Mouse (Mus musculus): Measurements from ENCODE around the gene Rtf1. TPM values are rescaled to one million over a fixed set of nuclear protein-coding genes. Genes with fewer than 3 reads are reported as not detected.

Rtf1 gene
- polyA plus RNA-seq, 1 experiment from 2014 or later: 58.5 TPM

DNA sequence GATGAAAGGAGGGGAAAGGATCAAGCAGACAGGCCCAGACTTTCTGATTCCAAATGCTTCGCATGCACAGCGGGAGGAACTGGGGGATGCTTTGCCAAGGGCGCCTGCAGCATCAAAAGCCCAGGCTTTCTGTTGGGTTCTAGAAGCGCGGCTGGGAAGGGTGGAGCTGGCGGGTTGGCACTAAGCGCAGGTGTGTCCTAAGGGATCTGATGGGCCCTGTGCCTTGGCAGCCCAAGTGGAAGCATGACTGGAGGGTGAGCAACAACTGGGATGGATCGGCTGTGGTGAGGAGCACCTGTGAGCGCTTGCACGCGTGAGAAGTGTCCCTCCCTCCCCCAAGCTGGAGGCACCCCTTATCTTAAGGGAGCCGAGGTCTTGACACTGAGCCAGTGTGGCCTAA is 62.3 kb downstream of the Rtf1 start:
- WGBS: 21% methylated on average over 12 of the region's 12 CpGs
- H3K4me2 ChIP-seq: no peak overlapping the region
- no peak for ATAC-seq (ENCODE audit: low FRiP score)
- H3K9ac ChIP-seq (replicated peaks): no peak overlapping the region
- peaks cover 34% of the 10 kb centered on the region for H3K36me3 ChIP-seq
- no peak overlapping the region for H3K27ac ChIP-seq (replicated peaks)
- peaks cover 24% of the 10 kb centered on the region for H3K27me3 ChIP-seq (replicated peaks)
- no peak overlapping the region for H3K4me3 ChIP-seq (replicated peaks)
- no peaks in the 10 kb centered on the region for H3K9me3 ChIP-seq (replicated peaks)
- peaks cover 11% of the 10 kb centered on the region for H3K4me1 ChIP-seq

DNA sequence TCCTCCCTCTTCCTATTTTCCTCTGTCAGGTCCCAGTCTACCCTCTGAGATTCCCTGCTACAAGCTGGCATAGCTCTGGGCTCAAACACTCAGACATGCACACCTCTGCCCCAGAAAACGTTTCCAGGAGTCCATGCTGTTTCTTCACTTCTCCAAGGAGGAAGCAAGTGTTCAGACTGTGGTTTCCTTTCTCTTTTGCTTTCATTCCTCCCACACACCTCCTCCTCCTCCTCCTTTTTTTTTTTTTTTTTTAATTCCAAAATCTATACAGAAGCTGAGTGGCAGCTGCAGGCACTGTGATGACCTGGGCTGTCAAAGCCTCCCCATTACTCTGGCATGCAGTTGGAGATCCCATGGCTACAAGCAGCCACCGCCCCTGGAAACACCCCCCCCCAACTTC is 65.7 kb downstream of the Rtf1 start:
- Histone ChIP-seq H3K4me2 (no peak overlapping the region), H3K36me3 (peaks cover 4% of the 10 kb centered on the region; the same call in 1 of the 2 replicates), H3K4me3 (replicated peaks) (no peak overlapping the region), H3K9me3 (replicated peaks) (no peaks in the 10 kb centered on the region), H3K9ac (replicated peaks) (no peak overlapping the region), H3K27me3 (replicated peaks) (peaks cover 55% of the 10 kb centered on the region), H3K4me1 (peaks cover 40% of the 10 kb centered on the region), H3K27ac (replicated peaks) (no peak overlapping the region)
- WGBS: 15% methylated on average over 2 of the region's 2 CpGs
- no peak for ATAC-seq (ENCODE audit: low FRiP score)

DNA sequence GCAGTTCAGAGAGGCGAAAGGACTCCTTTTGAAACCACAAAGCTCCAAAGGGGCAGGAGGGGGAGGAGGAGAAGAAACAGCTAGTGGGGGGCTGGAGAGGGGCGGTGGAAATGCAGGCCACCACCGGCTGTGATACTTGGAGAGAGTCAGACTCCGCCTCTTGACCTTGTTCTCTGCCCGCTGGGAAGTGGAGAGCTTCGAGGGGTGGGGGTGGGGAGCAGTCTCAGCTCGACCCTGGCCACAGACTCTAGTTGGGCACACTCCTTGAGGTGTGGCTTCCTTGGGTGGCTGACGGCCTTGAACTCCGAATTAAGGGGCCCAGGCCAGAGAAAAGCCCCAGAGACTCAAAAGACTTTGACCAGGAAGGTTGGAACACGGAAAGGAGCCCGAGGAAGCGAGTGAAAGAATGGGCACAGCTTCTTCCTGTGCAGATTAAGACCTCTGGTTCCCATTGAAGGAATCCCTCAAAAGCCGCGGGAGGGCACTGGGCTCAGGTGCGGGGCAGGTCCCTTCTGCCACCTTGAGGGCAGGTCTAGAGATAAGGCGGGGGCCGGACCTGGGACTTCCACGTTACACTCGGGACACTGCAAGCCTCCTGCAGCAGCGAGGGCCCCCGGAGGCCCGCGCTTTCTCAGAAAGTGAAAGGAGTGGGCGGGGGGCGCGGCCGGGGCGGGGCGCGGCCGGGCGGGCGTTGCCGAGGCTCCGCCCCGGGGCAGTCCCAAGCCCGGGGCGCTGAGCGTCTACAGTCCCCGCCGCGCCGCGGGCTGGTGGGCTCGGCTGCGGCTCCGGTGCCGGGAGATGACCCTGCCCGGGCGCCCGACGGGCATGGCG is 66.9 kb downstream of the Rtf1 start, which contains the start of gene Itpka:
Gene Itpka, plus strand, starts transcription at position 757 of the 831 bp plus-strand sequence.
- H3K9me3 ChIP-seq (replicated peaks): no peaks in the 10 kb centered on the region
- WGBS: under 1% methylated on average over 52 of the region's 53 CpGs
- peaks cover 40% of the 10 kb centered on the region for H3K4me1 ChIP-seq
- peak within 1 kb of the TSS; percentile 51 for H3K9ac ChIP-seq (replicated peaks)
- peak within 1 kb of the TSS; percentile 97 for H3K4me2 ChIP-seq
- H3K36me3 ChIP-seq: no peaks in the 10 kb centered on the region
- no peak within 1 kb of the TSS for H3K27ac ChIP-seq (replicated peaks)
- peak; percentile 59 for ATAC-seq (ENCODE audit: low FRiP score)
- peaks cover 54% of the 10 kb centered on the region for H3K27me3 ChIP-seq (replicated peaks)
- peak within 1 kb of the TSS; percentile 60 for H3K4me3 ChIP-seq (replicated peaks)

DNA sequence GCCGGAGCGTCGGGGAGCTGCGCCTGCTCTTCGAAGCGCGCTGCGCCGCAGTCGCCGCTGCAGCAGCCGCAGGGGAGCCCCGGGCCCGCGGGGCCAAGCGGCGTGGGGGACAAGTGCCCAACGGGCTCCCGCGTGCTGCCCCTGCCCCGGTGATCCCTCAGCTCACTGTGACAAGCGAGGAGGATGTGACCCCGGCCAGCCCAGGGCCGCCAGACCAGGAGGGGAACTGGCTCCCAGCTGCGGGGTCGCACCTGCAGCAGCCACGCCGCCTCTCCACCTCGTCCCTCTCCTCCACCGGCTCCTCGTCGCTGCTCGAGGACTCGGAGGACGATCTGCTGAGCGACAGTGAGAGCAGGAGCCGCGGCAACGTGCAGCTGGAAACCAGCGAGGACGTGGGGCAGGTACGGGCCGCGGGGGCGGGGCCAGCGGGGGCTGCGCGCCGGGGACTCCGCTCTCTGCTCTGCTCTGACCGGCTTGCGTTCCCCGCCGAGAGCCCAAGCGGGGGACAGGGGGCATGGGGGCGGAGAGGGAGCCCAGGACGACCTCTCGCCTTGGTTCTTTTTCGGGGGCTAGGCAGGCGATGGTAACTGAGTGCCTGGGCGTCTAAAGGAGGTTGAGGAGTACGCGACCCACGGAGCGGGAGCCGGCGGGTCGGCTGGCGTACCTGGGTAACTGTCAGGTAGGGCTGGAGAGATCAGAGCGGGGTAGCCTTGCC is 67.8 kb downstream of the Rtf1 start:
- no peak overlapping the region for H3K27ac ChIP-seq (replicated peaks)
- ATAC-seq (ENCODE audit: low FRiP score): peak; percentile 40
- H3K9me3 ChIP-seq (replicated peaks): no peaks in the 10 kb centered on the region
- H3K4me1 ChIP-seq: peaks cover 40% of the 10 kb centered on the region
- peak overlapping the region; percentile 60 for H3K4me3 ChIP-seq (replicated peaks)
- H3K9ac ChIP-seq (replicated peaks): peak overlapping the region; percentile 51
- under 1% methylated on average over 68 of the region's 70 CpGs for WGBS
- no peaks in the 10 kb centered on the region for H3K36me3 ChIP-seq
- peak overlapping the region; percentile 97 for H3K4me2 ChIP-seq
- peaks cover 52% of the 10 kb centered on the region for H3K27me3 ChIP-seq (replicated peaks)

DNA sequence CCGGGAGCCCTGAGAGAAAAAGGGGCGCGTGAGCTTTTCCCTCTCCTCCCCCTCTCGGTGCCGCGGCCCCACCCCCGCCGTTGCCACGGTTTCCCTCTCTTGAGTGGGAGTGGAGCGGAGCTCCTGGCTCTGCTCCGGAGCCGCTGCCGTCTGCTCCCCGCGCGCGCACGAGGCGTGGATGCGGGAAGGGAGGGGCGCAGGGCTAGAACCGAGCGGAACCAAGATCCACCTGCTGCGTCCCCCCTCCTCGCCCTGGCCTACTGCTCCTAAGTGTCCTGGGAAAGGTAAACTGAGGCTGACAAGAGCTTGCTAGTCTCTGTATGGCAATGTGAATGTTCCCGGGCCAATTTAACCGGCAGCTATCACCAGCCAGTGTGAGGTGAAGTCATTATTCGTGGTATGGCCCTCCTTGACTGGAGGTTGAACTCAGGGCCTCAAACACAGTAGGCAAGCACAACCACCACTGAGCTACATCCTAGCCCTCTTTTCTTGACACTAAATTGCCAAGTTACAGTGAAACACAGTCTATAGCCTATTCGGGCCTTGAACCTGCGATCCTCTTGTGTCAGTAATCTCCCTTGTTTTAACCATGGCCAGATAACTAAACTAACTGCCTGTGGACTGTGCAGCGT is 68.4 kb downstream of the Rtf1 start:
- Histone ChIP-seq H3K27me3 (replicated peaks) (peaks cover 52% of the 10 kb centered on the region), H3K9ac (replicated peaks) (peak overlapping the region; percentile 51; the same call in 1 of the 2 replicates), H3K27ac (replicated peaks) (no peak overlapping the region), H3K9me3 (replicated peaks) (no peaks in the 10 kb centered on the region), H3K4me3 (replicated peaks) (peak overlapping the region; percentile 60), H3K4me1 (peaks cover 40% of the 10 kb centered on the region), H3K36me3 (no peaks in the 10 kb centered on the region), H3K4me2 (peak overlapping the region; percentile 97)
- WGBS: 7% methylated on average over 30 of the region's 31 CpGs
- no peak for ATAC-seq (ENCODE audit: low FRiP score)

- no peaks in the 10 kb centered on the region for H3K36me3 ChIP-seq
- ATAC-seq (ENCODE audit: low FRiP score): no peak
- WGBS: 9% methylated on average over 22 of the region's 22 CpGs
- H3K4me1 ChIP-seq: peaks cover 40% of the 10 kb centered on the region
- H3K4me3 ChIP-seq (replicated peaks): peak overlapping the region; percentile 9; the same call in 1 of the 2 replicates
- H3K9ac ChIP-seq (replicated peaks): no peak overlapping the region
- no peak overlapping the region for H3K27ac ChIP-seq (replicated peaks)
- peaks cover 52% of the 10 kb centered on the region for H3K27me3 ChIP-seq (replicated peaks)
- H3K4me2 ChIP-seq: peak overlapping the region; percentile 43
- H3K9me3 ChIP-seq (replicated peaks): no peaks in the 10 kb centered on the region
Observed at GRCm38 (mm10) chr2:119743808-119744162, 68.9 kb downstream of the Rtf1 start.

- H3K9me3 ChIP-seq (replicated peaks): no peaks in the 10 kb centered on the region
- peak overlapping the region; percentile 43 for H3K4me2 ChIP-seq
- peak overlapping the region; percentile 9; the same call in 1 of the 2 replicates for H3K4me3 ChIP-seq (replicated peaks)
- H3K36me3 ChIP-seq: no peaks in the 10 kb centered on the region
- H3K9ac ChIP-seq (replicated peaks): 0 out of 2 replicates have a peak overlapping the region, but pooled peaks have one; percentile 10
- ATAC-seq (ENCODE audit: low FRiP score): no peak
- H3K27ac ChIP-seq (replicated peaks): no peak overlapping the region
- peaks cover 40% of the 10 kb centered on the region for H3K4me1 ChIP-seq
- WGBS: 3% methylated on average over 46 of the region's 46 CpGs
- peaks cover 54% of the 10 kb centered on the region for H3K27me3 ChIP-seq (replicated peaks)
Observed at GRCm38 (mm10) chr2:119744163-119745111, 69.6 kb downstream of the Rtf1 start.

GRCm38 (mm10) chr2:119745281-119745680 is 70.4 kb downstream of the Rtf1 start:
- H3K9me3 ChIP-seq (replicated peaks): no peaks in the 10 kb centered on the region
- H3K27ac ChIP-seq (replicated peaks): no peak overlapping the region
- no peaks in the 10 kb centered on the region for H3K36me3 ChIP-seq
- whole genome bisulfite sequencing: 14% methylated on average over 1 of the region's 1 CpGs
- no peak overlapping the region for H3K4me3 ChIP-seq (replicated peaks)
- ATAC-seq (ENCODE audit: low FRiP score): no peak
- peaks cover 40% of the 10 kb centered on the region for H3K4me1 ChIP-seq
- H3K27me3 ChIP-seq (replicated peaks): peaks cover 59% of the 10 kb centered on the region
- no peak overlapping the region for H3K9ac ChIP-seq (replicated peaks)
- H3K4me2 ChIP-seq: no peak overlapping the region

DNA sequence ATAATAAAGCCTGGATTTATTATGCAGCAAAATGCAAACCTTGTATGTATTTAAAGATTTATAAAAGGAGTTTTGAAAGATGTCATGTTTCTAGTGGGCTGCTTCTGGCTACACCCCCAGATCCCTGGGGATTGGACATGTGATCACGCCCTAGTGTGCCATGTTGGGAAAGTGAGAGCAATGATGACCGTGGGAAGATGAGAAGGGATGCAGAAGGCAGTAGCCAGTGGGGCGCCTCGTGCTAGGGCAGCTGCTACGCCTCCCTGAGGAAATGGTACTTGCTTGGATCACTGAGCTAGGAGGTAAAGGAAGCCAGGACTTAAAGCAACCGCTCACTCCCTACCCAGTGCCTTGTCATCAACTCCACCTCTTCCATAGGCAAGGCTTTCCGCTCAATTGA is 72.7 kb downstream of the Rtf1 start:
- H3K27me3 ChIP-seq (replicated peaks): peaks cover 43% of the 10 kb centered on the region

DNA sequence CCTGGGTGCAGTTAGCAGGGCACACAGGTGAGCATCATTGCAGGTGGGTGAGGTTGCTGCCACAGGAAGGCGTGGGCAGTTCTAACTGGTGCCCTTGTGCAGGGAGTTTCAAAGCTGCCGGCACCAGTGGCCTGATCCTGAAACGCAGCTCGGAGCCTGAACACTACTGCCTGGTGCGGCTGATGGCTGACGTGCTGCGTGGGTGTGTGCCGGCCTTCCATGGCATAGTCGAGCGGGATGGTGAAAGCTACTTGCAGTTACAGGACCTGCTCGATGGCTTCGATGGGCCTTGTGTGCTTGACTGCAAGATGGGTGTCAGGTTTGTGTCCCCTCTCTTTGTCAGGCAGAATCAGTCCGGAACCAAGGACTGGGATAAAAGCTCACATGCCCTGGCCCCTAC is 74.4 kb downstream of the Rtf1 start:
- H3K27me3 ChIP-seq (replicated peaks): peaks cover 35% of the 10 kb centered on the region
- WGBS: 74% methylated on average over 13 of the region's 13 CpGs
- no peaks in the 10 kb centered on the region for H3K36me3 ChIP-seq

More for the DNA sequence above, 72.7 kb downstream of the Rtf1 start:
- Histone ChIP-seq H3K4me3 (replicated peaks) (no peak overlapping the region), H3K4me2 (no peak overlapping the region), H3K36me3 (no peaks in the 10 kb centered on the region), H3K9me3 (replicated peaks) (no peaks in the 10 kb centered on the region), H3K9ac (replicated peaks) (no peak overlapping the region), H3K4me1 (peaks cover 25% of the 10 kb centered on the region), H3K27ac (replicated peaks) (no peak overlapping the region)
- ATAC-seq (ENCODE audit: low FRiP score): no peak
- 72% methylated on average over 7 of the region's 7 CpGs for WGBS

More for the DNA sequence above, 74.4 kb downstream of the Rtf1 start:
- H3K4me1 ChIP-seq: peaks cover 8% of the 10 kb centered on the region
- H3K9ac ChIP-seq (replicated peaks): no peak overlapping the region
- H3K9me3 ChIP-seq (replicated peaks): no peaks in the 10 kb centered on the region
- no peak for ATAC-seq (ENCODE audit: low FRiP score)
- no peak overlapping the region for H3K4me3 ChIP-seq (replicated peaks)
- no peak overlapping the region for H3K4me2 ChIP-seq
- H3K27ac ChIP-seq (replicated peaks): no peak overlapping the region
